Mouse (Mus musculus) liver (tissue): ENCODE results near the gene Cfi.

Experiments
- DNase-seq: peaks from one replicate; pipeline ENCODE4 v3.0.0-alpha.2; 2020; ENCODE audit warnings: mixed read lengths

Gene Cfi

GRCm38 (mm10) chr3:129878405-129879021, 42.8 kb downstream of the Cfi start, which contains the start of gene Pla2g12a:
TSS of gene Pla2g12a (plus strand) at chr3:129878606.
- peak; percentile 91 for DNase-seq

- peak; percentile 63 for DNase-seq
These were observed 43.6 kb downstream of the Cfi start for GRCm38 (mm10) chr3:129879131-129879757.

GRCm38 (mm10) chr3:129879913-129880312, 44.2 kb downstream of the Cfi start:
- no peak for DNase-seq

- DNase-seq: peak; percentile 77
These were observed 45.4 kb downstream of the Cfi start for GRCm38 (mm10) chr3:129880925-129881593.

DNA sequence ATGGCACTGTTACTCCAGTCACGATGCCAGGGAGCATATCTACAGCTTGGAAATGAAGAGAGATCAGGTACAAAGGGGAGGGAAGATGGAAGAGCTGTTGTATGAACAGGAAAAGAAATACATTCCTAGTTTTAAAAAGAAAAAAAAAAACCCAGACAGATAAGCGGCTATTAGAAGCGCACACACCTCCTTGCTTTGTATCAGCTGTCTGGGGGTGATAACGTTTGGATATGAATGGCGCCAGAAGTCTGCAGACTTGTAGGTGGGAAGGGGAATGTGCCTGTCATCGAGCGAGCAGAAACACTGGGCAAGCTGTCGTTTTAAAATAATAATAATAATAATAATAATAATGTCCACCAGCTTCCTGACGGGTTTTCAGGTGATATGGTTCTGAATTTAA, 49.9 kb downstream of the Cfi start:
- peak; percentile 41 for DNase-seq

DNA sequence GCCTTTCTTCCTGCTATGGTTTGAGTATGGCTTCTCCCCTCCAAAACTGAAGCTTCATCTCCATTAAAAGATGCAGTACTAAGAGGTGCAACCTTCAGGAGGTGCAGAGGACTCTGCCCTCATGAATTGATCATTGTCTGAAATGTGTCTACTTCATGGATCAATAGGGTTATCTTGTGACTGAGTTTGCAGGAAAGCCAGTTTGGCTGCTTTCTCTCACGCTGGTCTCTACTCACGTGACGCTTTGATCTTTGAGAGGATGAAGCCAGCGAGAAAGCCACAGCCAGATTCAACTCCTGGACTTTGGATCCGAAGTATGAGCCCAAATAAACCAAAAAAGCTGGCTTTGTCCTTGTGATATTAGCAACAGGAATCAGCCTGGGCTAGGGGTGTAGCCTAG, 50.7 kb downstream of the Cfi start:
- DNase-seq: peak; percentile 17

- no peak for DNase-seq
These were observed 52.3 kb downstream of the Cfi start for GRCm38 (mm10) chr3:129887779-129888517.

DNA sequence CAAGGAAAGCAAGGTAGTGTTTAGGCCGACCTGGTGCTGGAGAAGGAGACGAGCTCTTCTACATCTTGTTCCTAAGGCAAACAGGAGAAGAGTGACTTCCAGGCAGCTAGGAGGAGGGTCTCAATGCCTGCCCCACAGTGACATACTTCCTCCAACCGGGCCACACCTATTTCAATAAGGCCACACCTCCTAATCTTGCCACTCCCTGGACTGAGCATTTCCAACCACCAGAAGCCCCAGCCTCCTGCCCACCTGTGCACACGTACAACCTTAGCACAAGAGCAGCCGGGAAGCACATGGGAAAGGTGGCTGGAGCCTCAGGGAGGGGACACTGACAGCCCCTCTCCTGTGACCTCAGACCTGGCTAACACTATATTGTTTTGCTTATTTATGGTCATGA, 56.3 kb downstream of the Cfi start:
- DNase-seq: no peak

- no peak for DNase-seq
These were observed 57.5 kb downstream of the Cfi start for GRCm38 (mm10) chr3:129893143-129893542.

DNA sequence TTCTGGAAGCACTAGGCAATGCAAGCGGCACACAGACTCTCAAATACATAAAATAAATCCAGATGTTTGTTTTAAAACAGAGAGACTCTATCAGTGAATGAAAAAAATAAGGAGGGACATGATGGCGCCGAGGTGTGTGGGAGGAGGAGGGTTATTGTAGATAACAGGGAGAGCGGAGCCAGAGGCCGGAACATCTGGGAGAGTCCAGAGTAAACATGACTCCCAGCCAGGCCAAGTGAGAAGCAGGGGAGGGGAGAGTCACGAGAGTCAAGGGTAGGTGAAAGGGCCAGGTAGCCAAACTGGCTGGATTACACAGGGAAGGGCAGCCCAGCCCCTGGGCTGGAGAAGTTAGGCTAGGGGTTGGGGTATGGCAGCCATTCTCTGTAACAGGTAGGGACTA, 60.9 kb downstream of the Cfi start:
- peak; percentile 32 for DNase-seq

- DNase-seq: peak; percentile 67
These were observed 63.2 kb downstream of the Cfi start for GRCm38 (mm10) chr3:129898886-129899285.

- DNase-seq: peak; percentile 91
These were observed 65.7 kb downstream of the Cfi start, which contains the start of gene Casp6 for GRCm38 (mm10) chr3:129901271-129901809. TSS of gene Casp6 (plus strand) at chr3:129901425.

DNA sequence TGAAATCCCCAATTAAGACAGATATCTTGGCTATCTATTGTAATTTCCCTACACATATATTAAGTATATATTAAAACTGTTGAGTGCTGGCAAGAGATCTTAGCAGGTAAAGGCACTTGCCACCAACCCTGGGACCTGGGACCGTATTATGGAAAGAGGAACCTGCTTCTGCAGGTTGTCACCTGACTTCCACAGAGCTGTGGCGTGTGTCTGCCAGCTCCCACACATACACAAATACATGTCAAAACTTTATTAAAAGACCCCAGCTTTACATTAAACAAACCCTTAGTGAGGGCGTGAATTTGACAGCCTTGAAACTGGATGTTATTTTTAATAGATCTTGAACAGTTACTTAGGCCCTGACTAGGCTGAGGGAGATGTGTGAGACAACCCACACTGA, 67.7 kb downstream of the Cfi start:
- no peak for DNase-seq

- no peak for DNase-seq
These were observed 68.2 kb downstream of the Cfi start for GRCm38 (mm10) chr3:129903866-129904265.

- no peak for DNase-seq
These were observed 68.9 kb downstream of the Cfi start for GRCm38 (mm10) chr3:129904381-129905132.

GRCm38 (mm10) chr3:129912025-129912424, 76.3 kb downstream of the Cfi start:
- DNase-seq: no peak

GRCm38 (mm10) chr3:129913241-129913640, 77.6 kb downstream of the Cfi start:
- no peak for DNase-seq

DNA sequence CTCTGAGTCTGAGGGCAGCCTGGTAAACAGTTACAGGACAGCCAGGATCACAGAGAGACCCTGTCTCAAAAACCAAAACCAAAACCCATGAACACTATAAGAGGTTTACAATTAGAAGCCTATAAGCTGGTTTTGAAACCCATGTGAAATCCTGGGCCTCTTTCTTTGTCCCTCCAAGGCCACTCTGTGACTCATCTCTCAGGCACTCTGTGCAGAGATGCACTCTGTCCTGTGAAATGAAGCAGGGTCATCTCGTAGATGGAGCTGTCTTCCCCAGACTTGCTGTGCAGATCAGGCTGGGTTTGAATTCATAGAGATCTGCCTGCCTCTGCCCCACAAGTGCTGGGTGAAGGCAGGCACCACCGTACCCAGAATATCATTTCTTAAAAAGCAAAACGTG, 81.7 kb downstream of the Cfi start:
- DNase-seq: no peak

- DNase-seq: peak; percentile 65
These were observed 82.8 kb downstream of the Cfi start for GRCm38 (mm10) chr3:129918434-129918833.

GRCm38 (mm10) chr3:129923581-129923980, 87.9 kb downstream of the Cfi start:
- DNase-seq: no peak
